Mouse (Mus musculus) spleen, postnatal 10 days (tissue): ENCODE measurements around the gene Tarsl2.

Experiments
- DNase-seq, 2 experiments: peaks; one replicate each; pipeline ENCODE4 v3.0.0; 2021 to 2022; ENCODE audit warnings: low spot score in 2 of 2

The Tarsl2 gene

DNA sequence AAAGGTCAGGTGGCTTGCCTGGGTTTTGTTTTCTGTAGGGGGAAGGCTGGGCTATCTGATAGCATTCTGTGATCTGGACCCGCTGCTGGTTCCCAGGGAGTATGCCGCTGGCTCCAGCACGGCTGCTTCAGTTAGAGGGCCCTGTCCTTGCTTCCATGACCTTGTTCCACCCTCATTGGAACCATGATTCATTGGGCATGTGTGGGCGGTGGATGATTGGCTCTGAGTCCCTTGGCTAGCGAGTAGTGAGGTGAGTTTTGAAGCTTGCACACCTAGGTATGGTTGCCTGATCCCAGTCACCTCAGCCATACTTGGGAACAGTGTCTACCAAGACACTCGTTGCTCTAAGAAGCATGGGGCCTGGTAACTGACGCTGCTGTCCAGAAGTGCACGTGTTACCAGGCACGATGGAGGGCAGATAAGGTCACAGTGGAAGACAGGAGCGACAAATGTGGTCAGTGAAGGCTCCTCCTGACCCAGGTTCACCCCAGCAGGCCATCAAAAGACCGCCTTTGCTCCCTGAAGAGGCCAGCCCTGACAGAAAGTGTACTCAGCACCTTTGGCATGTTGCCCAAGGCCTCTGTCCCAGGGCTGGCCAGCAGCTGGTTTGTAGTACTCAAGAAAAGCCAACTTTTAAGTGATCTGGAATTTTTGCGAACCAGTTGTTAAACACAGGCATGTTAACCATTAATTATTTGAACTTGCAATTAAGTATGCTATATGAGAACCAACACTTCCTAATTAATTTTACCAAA lies 92.8 kb downstream of the Tarsl2 start:
- peak in 1 of 2 experiments; percentile 33 for DNase-seq
